Mouse (Mus musculus): ENCODE results near the gene Slc27a4. TPM values are rescaled to one million over a fixed set of nuclear protein-coding genes. Genes with fewer than 3 reads are reported as not detected.

The Slc27a4 gene
- polyA plus RNA-seq, 1 experiment from 2014 or later, result 6.7 TPM

DNA sequence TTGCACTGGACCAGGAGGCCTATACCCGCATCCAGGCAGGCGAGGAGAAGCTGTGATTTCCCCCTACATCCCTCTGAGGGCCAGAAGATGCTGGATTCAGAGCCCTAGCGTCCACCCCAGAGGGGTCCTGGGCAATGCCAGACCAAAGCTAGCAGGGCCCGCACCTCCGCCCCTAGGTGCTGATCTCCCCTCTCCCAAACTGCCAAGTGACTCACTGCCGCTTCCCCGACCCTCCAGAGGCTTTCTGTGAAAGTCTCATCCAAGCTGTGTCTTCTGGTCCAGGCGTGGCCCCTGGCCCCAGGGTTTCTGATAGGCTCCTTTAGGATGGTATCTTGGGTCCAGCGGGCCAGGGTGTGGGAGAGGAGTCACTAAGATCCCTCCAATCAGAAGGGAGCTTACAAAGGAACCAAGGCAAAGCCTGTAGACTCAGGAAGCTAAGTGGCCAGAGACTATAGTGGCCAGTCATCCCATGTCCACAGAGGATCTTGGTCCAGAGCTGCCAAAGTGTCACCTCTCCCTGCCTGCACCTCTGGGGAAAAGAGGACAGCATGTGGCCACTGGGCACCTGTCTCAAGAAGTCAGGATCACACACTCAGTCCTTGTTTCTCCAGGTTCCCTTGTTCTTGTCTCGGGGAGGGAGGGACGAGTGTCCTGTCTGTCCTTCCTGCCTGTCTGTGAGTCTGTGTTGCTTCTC, 13.4 kb downstream of the Slc27a4 start:
- Histone ChIP-seq H3K4me1 (ENCODE audit: control insufficient read depth, insufficient read depth, low read length) (peaks cover 6% of the 10 kb centered on the region; the same call in 1 of the 2 replicates), H3K4me3 (ENCODE audit: low read depth, low read length) (no peak overlapping the region), H3K9me3 (replicated peaks; ENCODE audit: control insufficient read depth, low read length) (no peaks in the 10 kb centered on the region), H3K27me3 (ENCODE audit: control insufficient read depth, insufficient read depth, low read length) (no peaks in the 10 kb centered on the region), H3K9ac (ENCODE audit: low read depth, low read length) (no peak overlapping the region), H3K27ac (ENCODE audit: low read depth, low read length) (no peak overlapping the region), H3K36me3 (ENCODE audit: control insufficient read depth, insufficient read depth, low read length) (peaks cover 23% of the 10 kb centered on the region), H3K4me2 (no peak overlapping the region)
- ATAC-seq (replicated peaks; ENCODE audit: insufficient number of reproducible peaks, low FRiP score, low TSS enrichment), result no peak
- WGBS (ENCODE audit: insufficient replicate concordance), result 70% methylated on average over 11 of the region's 11 CpGs

DNA sequence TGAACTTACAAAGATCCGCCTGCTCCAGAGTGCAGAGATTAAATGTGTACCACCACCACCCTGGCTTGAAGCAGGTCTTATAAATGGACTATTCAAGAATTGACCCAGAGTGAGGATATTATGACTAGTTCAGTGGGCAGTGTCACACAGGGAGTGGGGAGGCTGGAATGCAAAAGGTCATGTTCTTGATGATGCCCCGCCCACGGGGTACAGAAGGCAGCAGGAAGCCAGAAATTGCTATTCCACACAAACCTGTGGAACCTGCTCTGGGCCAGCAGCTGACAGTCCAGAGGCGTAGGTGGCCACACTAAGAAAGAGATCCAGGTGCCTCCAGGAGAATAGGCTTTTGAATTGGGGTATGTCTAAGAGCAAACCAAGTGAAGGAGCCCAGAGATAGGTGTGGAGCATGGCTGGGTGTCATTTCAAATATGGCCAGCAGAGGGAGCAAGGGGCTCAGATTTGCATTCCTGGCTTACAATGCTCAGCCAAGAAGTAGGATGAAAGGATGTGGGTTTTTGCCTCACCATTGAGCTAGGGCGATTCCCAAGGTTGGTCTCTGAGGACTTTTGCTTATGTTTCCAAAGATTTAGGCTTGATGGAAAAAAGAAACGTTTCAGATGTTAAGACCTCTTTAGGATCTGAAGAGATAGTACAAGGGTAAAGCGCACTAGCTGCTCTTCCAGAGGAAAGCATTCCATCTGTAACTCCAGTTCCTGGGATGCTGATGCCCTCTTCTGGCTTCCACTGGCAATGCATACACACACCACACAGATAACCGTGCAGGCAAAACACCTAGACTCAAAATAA, 15.2 kb downstream of the Slc27a4 start:
- Histone ChIP-seq H3K27me3 (ENCODE audit: control insufficient read depth, insufficient read depth, low read length) (no peaks in the 10 kb centered on the region), H3K4me2 (peak overlapping the region; percentile 41), H3K36me3 (ENCODE audit: control insufficient read depth, insufficient read depth, low read length) (peaks cover 13% of the 10 kb centered on the region), H3K9ac (ENCODE audit: low read depth, low read length) (no peak overlapping the region), H3K27ac (ENCODE audit: low read depth, low read length) (no peak overlapping the region), H3K9me3 (replicated peaks; ENCODE audit: control insufficient read depth, low read length) (no peaks in the 10 kb centered on the region), H3K4me1 (ENCODE audit: control insufficient read depth, insufficient read depth, low read length) (peaks cover 6% of the 10 kb centered on the region; the same call in 1 of the 2 replicates), H3K4me3 (ENCODE audit: low read depth, low read length) (no peak overlapping the region; the same call in 1 of the 2 replicates)
- ATAC-seq (replicated peaks; ENCODE audit: insufficient number of reproducible peaks, low FRiP score, low TSS enrichment), result no peak
- WGBS (ENCODE audit: insufficient replicate concordance), result 37% methylated on average over 8 of the region's 8 CpGs

DNA sequence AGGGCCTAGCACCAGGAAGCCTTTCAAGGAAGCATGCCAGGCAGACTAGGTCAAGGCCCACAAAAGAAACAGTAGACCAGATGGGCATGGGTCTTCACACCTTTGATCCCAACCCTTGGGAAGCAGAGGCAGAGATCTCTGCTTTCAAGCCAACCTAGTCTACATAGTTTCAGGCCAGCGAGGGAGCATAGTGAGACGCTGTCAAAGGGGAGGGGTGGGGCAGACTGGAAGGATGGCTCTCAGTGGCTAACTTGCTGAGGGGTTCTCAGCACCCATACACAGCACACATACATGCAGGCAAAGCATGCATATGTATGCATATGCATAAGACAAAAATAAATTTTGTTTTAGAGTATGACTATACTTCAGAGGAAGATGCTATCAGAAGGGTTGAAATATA, 16.9 kb downstream of the Slc27a4 start:
- H3K27me3 ChIP-seq (ENCODE audit: control insufficient read depth, insufficient read depth, low read length), result no peaks in the 10 kb centered on the region
- peaks cover 4% of the 10 kb centered on the region; the same call in 1 of the 2 replicates for H3K36me3 ChIP-seq (ENCODE audit: control insufficient read depth, insufficient read depth, low read length)
- H3K9me3 ChIP-seq (replicated peaks; ENCODE audit: control insufficient read depth, low read length), result no peaks in the 10 kb centered on the region
- WGBS (ENCODE audit: insufficient replicate concordance), result 15% methylated on average over 2 of the region's 2 CpGs
- no peak for ATAC-seq (replicated peaks; ENCODE audit: insufficient number of reproducible peaks, low FRiP score, low TSS enrichment)
- no peak overlapping the region; the same call in 1 of the 2 replicates for H3K4me3 ChIP-seq (ENCODE audit: low read depth, low read length)
- 0 out of 2 replicates have a peak overlapping the region, but pooled peaks have one; percentile 10 for H3K27ac ChIP-seq (ENCODE audit: low read depth, low read length)
- H3K9ac ChIP-seq (ENCODE audit: low read depth, low read length), result no peak overlapping the region
- H3K4me1 ChIP-seq (ENCODE audit: control insufficient read depth, insufficient read depth, low read length), result peaks cover 6% of the 10 kb centered on the region; the same call in 1 of the 2 replicates
- peak overlapping the region; percentile 84 for H3K4me2 ChIP-seq

DNA sequence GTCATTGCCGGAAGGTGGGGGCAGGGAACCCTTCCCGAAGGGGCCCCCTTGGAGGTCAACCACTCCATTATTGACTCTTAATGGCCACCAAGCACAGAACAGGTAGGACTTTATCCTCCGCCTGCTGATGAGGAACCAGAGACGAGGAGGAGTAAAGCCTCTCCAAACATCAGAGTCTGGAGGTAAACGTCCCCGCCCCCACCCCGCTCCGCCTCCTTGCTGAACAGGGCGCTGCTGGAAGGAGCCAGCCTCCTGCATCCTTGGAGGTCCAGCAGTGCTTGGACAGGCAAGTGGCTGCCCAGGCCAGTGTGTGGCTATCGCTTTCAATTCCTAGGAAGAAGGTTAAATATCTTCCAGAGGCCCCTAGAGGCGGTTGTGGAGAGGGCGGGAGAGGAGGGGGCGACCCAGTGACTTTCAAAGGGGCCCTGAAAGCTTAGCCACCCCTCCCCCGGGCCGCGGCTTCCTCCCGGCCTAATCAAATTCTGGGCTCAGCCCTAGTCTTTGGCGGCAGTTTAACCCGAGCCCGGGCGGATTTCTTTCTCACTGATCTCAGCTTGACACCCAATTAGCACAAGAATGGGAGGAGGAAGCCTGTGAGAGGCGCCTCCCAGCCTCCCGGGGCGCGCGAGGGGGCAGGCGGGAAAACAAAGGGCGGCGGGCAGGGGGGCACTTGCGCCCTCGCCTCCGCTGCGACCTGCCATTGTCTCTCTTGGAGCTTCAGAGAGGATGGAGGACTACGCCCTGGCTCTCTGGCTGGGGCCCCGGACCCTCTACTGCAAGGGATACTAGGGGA, 17.8 kb downstream of the Slc27a4 start, which contains the start of gene Urm1:
Gene Urm1, plus strand, starts transcription at position 51 of the 793 bp plus-strand sequence.
- ATAC-seq (replicated peaks; ENCODE audit: insufficient number of reproducible peaks, low FRiP score, low TSS enrichment), result peak; percentile 62
- peaks cover 6% of the 10 kb centered on the region; the same call in 1 of the 2 replicates for H3K4me1 ChIP-seq (ENCODE audit: control insufficient read depth, insufficient read depth, low read length)
- H3K4me3 ChIP-seq (ENCODE audit: low read depth, low read length), result peak within 1 kb of the TSS; percentile 53
- H3K27ac ChIP-seq (ENCODE audit: low read depth, low read length), result peak within 1 kb of the TSS; percentile 95
- no peaks in the 10 kb centered on the region for H3K9me3 ChIP-seq (replicated peaks; ENCODE audit: control insufficient read depth, low read length)
- no peaks in the 10 kb centered on the region for H3K36me3 ChIP-seq (ENCODE audit: control insufficient read depth, insufficient read depth, low read length)
- peak within 1 kb of the TSS; percentile 84 for H3K4me2 ChIP-seq
- no peaks in the 10 kb centered on the region for H3K27me3 ChIP-seq (ENCODE audit: control insufficient read depth, insufficient read depth, low read length)
- H3K9ac ChIP-seq (ENCODE audit: low read depth, low read length), result peak within 1 kb of the TSS; percentile 82
- 2% methylated on average over 35 of the region's 35 CpGs for WGBS (ENCODE audit: insufficient replicate concordance)

DNA sequence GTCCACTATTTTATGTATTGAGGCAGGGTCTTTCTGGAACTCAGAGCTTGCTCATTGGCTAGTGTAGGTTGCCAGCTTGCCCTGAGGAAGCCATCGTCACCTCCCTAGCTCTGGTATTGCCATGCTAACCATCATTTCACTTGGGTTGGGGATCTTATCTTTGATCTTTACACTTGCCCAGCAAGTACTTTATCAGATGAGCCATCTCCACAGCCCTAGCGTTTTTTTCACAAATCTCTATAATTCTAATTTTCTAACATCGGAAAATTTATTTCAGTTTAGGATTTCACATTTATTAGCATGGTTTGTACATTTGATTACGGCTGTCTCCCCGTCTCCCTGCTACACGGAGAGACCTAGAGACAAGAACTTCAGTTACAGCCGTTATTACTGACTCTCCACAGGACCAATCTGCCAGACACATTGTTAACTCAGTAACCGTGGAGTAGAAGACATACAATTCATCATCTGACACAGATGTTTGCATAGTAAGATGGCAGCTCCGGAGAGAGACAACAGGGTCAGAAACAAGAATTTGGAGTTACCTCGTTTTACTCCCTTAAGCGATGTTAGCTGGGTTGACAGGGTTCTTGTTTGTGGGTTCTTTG, 24.0 kb downstream of the Slc27a4 start:
- peak overlapping the region; percentile 66 for H3K4me2 ChIP-seq
- H3K9ac ChIP-seq (ENCODE audit: low read depth, low read length), result peak overlapping the region; percentile 89
- H3K4me1 ChIP-seq (ENCODE audit: control insufficient read depth, insufficient read depth, low read length), result 0 out of 2 replicates have a peak, but pooled peaks cover 8% of the 10 kb centered on the region
- H3K36me3 ChIP-seq (ENCODE audit: control insufficient read depth, insufficient read depth, low read length), result no peaks in the 10 kb centered on the region
- H3K27me3 ChIP-seq (ENCODE audit: control insufficient read depth, insufficient read depth, low read length), result no peaks in the 10 kb centered on the region
- H3K9me3 ChIP-seq (replicated peaks; ENCODE audit: control insufficient read depth, low read length), result no peaks in the 10 kb centered on the region
- no peak for ATAC-seq (replicated peaks; ENCODE audit: insufficient number of reproducible peaks, low FRiP score, low TSS enrichment)
- H3K27ac ChIP-seq (ENCODE audit: low read depth, low read length), result peak overlapping the region; percentile 86
- 12% methylated on average over 11 of the region's 11 CpGs for WGBS (ENCODE audit: insufficient replicate concordance)
- H3K4me3 ChIP-seq (ENCODE audit: low read depth, low read length), result peak overlapping the region; percentile 88

DNA sequence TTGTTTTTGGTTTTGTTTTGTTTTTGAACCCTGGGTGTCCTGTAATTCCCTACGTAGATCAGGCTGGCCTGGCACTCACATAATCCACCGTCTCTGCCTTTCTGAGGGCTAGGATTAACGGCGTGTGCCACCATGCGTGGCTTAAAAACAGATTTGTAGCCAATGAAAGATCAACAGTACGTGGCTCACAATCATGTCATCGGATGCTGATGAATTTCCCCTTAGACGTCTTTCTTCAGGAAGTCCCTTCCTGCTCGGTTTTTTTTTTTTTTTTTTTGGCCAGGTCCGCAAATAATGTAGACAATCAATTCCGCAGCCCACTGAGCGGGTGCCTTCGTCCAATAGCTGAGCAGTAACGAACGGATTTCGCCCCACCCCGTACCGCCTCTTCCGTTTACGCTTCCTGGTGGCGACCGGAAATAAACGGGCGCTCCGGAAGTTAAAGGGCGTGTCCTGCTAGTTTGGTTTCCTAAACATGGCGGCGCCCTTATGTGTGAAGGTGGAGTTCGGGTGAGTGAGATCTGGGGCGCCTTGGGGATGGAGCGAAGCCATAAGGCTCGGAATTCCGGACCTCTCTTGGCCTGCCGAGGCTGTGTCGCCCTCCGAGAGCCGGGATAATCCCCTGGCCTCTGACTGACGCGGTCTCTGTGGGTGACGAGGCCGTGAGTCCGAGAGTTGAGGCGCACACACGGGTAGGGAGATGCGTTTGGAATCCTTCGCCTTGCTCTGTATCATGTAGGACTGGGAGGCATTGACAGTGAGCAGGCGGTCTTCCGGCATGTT, 24.7 kb downstream of the Slc27a4 start:
- H3K4me3 ChIP-seq (ENCODE audit: low read depth, low read length), result peak overlapping the region; percentile 88
- H3K9me3 ChIP-seq (replicated peaks; ENCODE audit: control insufficient read depth, low read length), result no peaks in the 10 kb centered on the region
- peak; percentile 87 for ATAC-seq (replicated peaks; ENCODE audit: insufficient number of reproducible peaks, low FRiP score, low TSS enrichment)
- H3K36me3 ChIP-seq (ENCODE audit: control insufficient read depth, insufficient read depth, low read length), result 0 out of 2 replicates have a peak, but pooled peaks cover 3% of the 10 kb centered on the region
- peak overlapping the region; percentile 86 for H3K27ac ChIP-seq (ENCODE audit: low read depth, low read length)
- under 1% methylated on average over 48 of the region's 48 CpGs for WGBS (ENCODE audit: insufficient replicate concordance)
- no peaks in the 10 kb centered on the region for H3K27me3 ChIP-seq (ENCODE audit: control insufficient read depth, insufficient read depth, low read length)
- peak overlapping the region; percentile 75 for H3K4me2 ChIP-seq
- 0 out of 2 replicates have a peak, but pooled peaks cover 8% of the 10 kb centered on the region for H3K4me1 ChIP-seq (ENCODE audit: control insufficient read depth, insufficient read depth, low read length)
- peak overlapping the region; percentile 89 for H3K9ac ChIP-seq (ENCODE audit: low read depth, low read length)

DNA sequence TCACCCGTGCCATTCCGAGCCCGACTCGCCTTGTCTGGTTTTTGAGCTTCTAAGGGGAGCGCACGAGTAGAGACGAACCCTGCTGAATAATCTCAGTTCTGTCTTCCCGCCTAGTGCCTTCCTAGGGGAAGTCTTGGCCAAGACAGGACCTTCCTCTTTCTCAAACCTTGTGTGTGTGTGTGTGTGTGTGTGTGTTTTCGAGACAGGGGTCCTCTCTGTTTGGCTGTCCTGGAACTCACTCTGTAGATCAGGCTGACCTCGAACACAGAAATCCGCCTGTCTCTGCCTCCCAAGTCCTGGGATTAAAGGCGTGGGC, 25.2 kb downstream of the Slc27a4 start:
- Histone ChIP-seq H3K27me3 (ENCODE audit: control insufficient read depth, insufficient read depth, low read length) (no peaks in the 10 kb centered on the region), H3K4me1 (ENCODE audit: control insufficient read depth, insufficient read depth, low read length) (0 out of 2 replicates have a peak, but pooled peaks cover 8% of the 10 kb centered on the region), H3K9ac (ENCODE audit: low read depth, low read length) (peak overlapping the region; percentile 89), H3K9me3 (replicated peaks; ENCODE audit: control insufficient read depth, low read length) (no peaks in the 10 kb centered on the region), H3K4me3 (ENCODE audit: low read depth, low read length) (peak overlapping the region; percentile 88), H3K36me3 (ENCODE audit: control insufficient read depth, insufficient read depth, low read length) (peaks cover 5% of the 10 kb centered on the region; the same call in 1 of the 2 replicates), H3K4me2 (peak overlapping the region; percentile 75), H3K27ac (ENCODE audit: low read depth, low read length) (peak overlapping the region; percentile 64; the same call in 1 of the 2 replicates)
- ATAC-seq (replicated peaks; ENCODE audit: insufficient number of reproducible peaks, low FRiP score, low TSS enrichment), result no peak
- WGBS (ENCODE audit: insufficient replicate concordance), result 4% methylated on average over 12 of the region's 12 CpGs
